Mouse (Mus musculus) left cerebral cortex, postnatal 14 days (tissue): ENCODE measurements around the gene Rexo5. TPM values are rescaled to one million over a fixed set of nuclear protein-coding genes. Genes with fewer than 3 reads are reported as not detected.

ENCODE experiments used
- DNase-seq, 2 experiments: peaks; one replicate each; pipeline ENCODE4 v3.0.0; 2021 to 2022; ENCODE audit warnings: low spot score in 2 of 2, mixed read lengths in 1 of 2
- intact Hi-C: fragments of 180-260 bp; cut with DNase I; formaldehyde crosslinking; loops from one replicate; pipeline ENCODE4 v1.15.1; 2025
- total RNA-seq, 2 experiments: library from RNA; stranded (reverse); gene quantifications; 2 replicates each; pipeline ENCODE4 v1.2.3; 2021

Gene Rexo5
- total RNA-seq, 2 experiments from 2014 or later = 1.4 to 2.8 TPM

GRCm38 (mm10) chr7:119873050-119873449 is 79.2 kb downstream of the Rexo5 start:
- DNase-seq = no peak
- intact Hi-C loops = no loop called here

GRCm38 (mm10) chr7:119875776-119876440 is 82.1 kb downstream of the Rexo5 start:
- peak; percentile 56 to 59 for DNase-seq
- intact Hi-C loops = no loop called here

- no peak for DNase-seq
- intact Hi-C loops = no loop called here
These were observed 85.4 kb downstream of the Rexo5 start for GRCm38 (mm10) chr7:119879171-119879570.

GRCm38 (mm10) chr7:119880345-119880744 is 86.5 kb downstream of the Rexo5 start:
- DNase-seq = no peak
- intact Hi-C loops = no loop called here

GRCm38 (mm10) chr7:119881229-119881628 is 87.4 kb downstream of the Rexo5 start:
- DNase-seq = no peak
- intact Hi-C loops = no loop called here

GRCm38 (mm10) chr7:119887887-119888286 is 94.1 kb downstream of the Rexo5 start:
- DNase-seq = no peak
- intact Hi-C loops = no loop called here

GRCm38 (mm10) chr7:119892198-119892597 is 98.4 kb downstream of the Rexo5 start:
- intact Hi-C loops = no loop called here
- no peak for DNase-seq

GRCm38 (mm10) chr7:119892742-119893141 is 98.9 kb downstream of the Rexo5 start:
- intact Hi-C loops = no loop called here
- no peak for DNase-seq

- no peak for DNase-seq
- intact Hi-C loops = no loop called here
These were observed 101.2 kb downstream of the Rexo5 start for GRCm38 (mm10) chr7:119894818-119895544.

GRCm38 (mm10) chr7:119895639-119896512 is 102.1 kb downstream of the Rexo5 start, which contains the start of the genes Lyrm1 and Dcun1d3:
Gene Lyrm1 (plus strand): TSS chr7:119895861.
Gene Dcun1d3 (minus strand): TSS chr7:119896298.
- DNase-seq = peak; percentile 98
- intact Hi-C loops = no loop called here

GRCm38 (mm10) chr7:119897521-119898109 is 103.8 kb downstream of the Rexo5 start:
- intact Hi-C loops = no loop called here
- DNase-seq = no peak

- DNase-seq = no peak
- intact Hi-C loops = no loop called here
These were observed 104.5 kb downstream of the Rexo5 start for GRCm38 (mm10) chr7:119898247-119898856.

Other genes with a start within 250 kb of the Rexo5 start
- not detected for gene Acsm2, start 239.7 kb upstream of the Rexo5 start, total RNA-seq
- not detected for gene Acsm1, start 187.0 kb upstream of the Rexo5 start, total RNA-seq
- gene Acsm4, start 104.0 kb upstream of the Rexo5 start, total RNA-seq = not detected
- 10 to 100 TPM; 33.8 to 38.8 TPM for gene Thumpd1, start 73.2 kb upstream of the Rexo5 start, total RNA-seq
- gene Acsm3, start 33.1 kb upstream of the Rexo5 start, total RNA-seq = not detected
- gene Eri2, start 52 bp downstream of the Rexo5 start, total RNA-seq = 1 to 10 TPM; 6.8 to 7.4 TPM
- gene Lyrm1, start 101.9 kb downstream of the Rexo5 start, total RNA-seq = 10 to 100 TPM in 1 of 2 experiments, 1 to 10 TPM in 1; 8.9 to 11.7 TPM
- gene Dcun1d3, start 102.3 kb downstream of the Rexo5 start, total RNA-seq = 10 to 100 TPM; 24.6 to 26.6 TPM